Mouse (Mus musculus): ENCODE measurements around the gene Pcnt. TPM values are rescaled to one million over a fixed set of nuclear protein-coding genes. Genes with fewer than 3 reads are reported as not detected.

The Pcnt gene
- polyA plus RNA-seq (2016; fragmentation: Nextera tagmentation; extraction: Ambion mirVana) = 19.7 and 21.2 TPM in 2 replicates

DNA sequence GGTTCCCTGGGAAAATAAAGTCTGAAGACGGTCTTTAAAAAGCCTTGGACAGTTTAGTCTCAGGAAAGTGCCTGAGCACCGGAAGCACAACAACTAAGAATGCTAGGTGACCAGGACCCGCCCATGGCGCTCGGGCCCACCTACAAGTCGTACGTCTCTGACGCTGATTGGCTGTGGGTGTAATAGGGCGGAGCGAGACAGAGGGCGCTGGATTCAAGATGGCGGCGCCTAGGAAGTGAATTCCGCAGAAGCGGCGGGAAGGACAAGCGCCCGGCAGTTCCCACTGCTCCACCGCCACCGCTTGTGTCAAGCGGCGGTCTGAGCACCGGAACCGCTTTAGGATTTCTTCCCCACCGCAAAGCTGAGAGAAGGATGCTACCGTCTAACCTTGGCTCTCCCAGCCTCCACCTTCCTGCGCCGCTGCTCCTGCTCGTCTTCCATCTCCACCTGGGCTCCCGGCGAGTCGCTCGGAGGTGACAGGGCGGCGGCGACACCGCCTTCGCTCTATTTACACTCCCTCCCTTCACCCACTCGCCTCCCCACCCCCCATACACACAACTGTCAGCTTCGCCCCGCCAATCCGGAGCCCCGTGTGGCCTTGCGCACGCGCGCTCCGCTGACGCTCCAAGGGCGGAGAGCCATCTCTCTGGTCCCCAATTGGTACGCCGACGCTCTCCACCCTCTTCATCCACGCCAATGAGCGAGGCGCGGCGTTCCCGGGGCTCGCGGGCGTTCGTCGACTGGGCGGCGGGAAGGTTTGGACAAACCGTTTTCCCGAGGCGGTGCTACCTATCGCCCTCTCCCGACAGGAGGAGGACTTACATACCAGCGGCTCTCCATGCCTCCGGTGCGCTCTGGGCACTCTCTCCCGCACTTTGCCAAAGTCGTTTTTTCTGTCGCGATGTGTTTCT lies at the start of gene Pcnt:
Pcnt (minus strand) TSS at position 609 of the 911 bp plus-strand sequence.
- H3K27ac ChIP-seq (replicated peaks) = peak within 1 kb of the TSS; percentile 94
- no peaks in the 10 kb centered on the region for H3K27me3 ChIP-seq (ENCODE audit: low read depth, poor library complexity, severe bottlenecking)
- WGBS = under 1% methylated on average over 78 of the region's 78 CpGs
- H3K4me3 ChIP-seq = peak within 1 kb of the TSS; percentile 88
- H3K36me3 ChIP-seq = peaks cover 33% of the 10 kb centered on the region
- peaks cover 24% of the 10 kb centered on the region for H3K4me1 ChIP-seq
- no peaks in the 10 kb centered on the region for H3K9me3 ChIP-seq (replicated peaks)
- DNase-seq (ENCODE audit: low spot score) = peak; percentile 97

DNA sequence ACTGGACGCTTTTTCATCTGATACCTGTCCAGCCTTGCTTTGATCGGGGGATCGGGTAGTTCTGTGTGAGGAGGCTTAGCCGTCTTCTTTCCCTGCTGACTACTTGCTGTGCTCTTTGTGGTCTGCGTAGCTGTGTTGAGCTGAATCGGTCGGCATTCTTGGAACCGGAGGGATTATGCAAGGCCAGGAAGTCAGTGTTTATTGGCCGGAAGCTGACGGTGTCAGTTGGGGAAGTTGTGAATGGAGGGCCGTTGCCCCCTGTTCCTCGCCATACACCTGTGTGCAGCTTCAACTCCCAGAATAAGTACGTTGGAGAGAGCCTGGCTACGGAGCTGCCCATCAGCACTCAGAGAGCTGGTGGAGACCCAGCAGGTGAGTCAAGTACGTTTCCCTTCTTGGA lies 46.6 kb upstream of the Pcnt start:
- peaks cover 98% of the 10 kb centered on the region for H3K36me3 ChIP-seq
- WGBS = 93% methylated on average over 15 of the region's 15 CpGs
- no peak overlapping the region for H3K27ac ChIP-seq (replicated peaks)
- DNase-seq (ENCODE audit: low spot score) = no peak
- H3K4me1 ChIP-seq = no peaks in the 10 kb centered on the region
- H3K27me3 ChIP-seq (ENCODE audit: low read depth, poor library complexity, severe bottlenecking) = no peaks in the 10 kb centered on the region
- no peak overlapping the region for H3K4me3 ChIP-seq
- no peaks in the 10 kb centered on the region for H3K9me3 ChIP-seq (replicated peaks)

DNA sequence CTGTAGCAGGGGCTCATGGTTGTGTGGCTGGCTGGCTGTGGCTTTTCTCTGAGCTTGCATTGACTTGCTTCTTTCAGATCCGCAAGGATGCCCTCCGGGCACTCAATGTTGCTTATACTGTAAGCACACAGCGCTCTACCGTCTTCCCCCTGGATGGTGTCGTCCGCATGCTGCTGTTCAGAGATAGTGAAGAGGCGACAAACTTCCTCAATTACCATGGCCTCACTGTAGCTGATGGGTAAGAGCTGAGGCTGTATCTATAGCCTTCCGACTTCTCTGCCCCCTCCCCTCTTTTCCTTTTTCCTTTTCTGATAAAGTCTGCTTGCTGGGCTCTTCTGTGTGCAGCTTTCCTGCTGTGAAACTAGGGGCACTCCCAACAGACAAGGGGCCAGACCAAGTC lies 45.7 kb upstream of the Pcnt start:
- Histone ChIP-seq H3K4me3 (no peak overlapping the region), H3K9me3 (replicated peaks) (no peaks in the 10 kb centered on the region), H3K36me3 (peaks cover 98% of the 10 kb centered on the region), H3K27ac (replicated peaks) (no peak overlapping the region), H3K4me1 (no peaks in the 10 kb centered on the region), H3K27me3 (ENCODE audit: low read depth, poor library complexity, severe bottlenecking) (no peaks in the 10 kb centered on the region)
- no peak for DNase-seq (ENCODE audit: low spot score)
- 95% methylated on average over 8 of the region's 8 CpGs for WGBS

DNA sequence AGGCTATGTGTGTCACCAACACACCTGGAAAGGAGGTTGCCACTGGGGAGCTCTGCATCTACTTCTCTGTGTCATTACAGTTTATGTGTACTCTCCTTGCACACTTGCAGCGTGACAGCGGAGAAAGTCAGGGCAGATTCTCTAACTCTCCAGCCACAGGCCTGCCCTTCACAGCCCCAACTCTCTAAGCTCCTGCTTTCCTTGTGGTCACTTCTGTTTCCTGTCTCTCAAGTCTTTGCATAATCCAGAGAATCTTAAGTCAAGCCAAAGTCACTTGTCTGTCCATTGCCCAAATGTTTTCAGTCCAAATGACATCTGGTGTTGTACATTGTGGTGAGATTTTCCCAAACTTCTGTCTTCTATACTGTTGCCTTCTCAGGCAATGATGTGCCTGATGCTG lies 43.7 kb upstream of the Pcnt start:
- peaks cover 100% of the 10 kb centered on the region for H3K36me3 ChIP-seq
- DNase-seq (ENCODE audit: low spot score) = no peak
- H3K27ac ChIP-seq (replicated peaks) = no peak overlapping the region
- no peaks in the 10 kb centered on the region for H3K27me3 ChIP-seq (ENCODE audit: low read depth, poor library complexity, severe bottlenecking)
- no peaks in the 10 kb centered on the region for H3K9me3 ChIP-seq (replicated peaks)
- 98% methylated on average over 2 of the region's 2 CpGs for whole genome bisulfite sequencing
- H3K4me3 ChIP-seq = no peak overlapping the region
- H3K4me1 ChIP-seq = no peaks in the 10 kb centered on the region

DNA sequence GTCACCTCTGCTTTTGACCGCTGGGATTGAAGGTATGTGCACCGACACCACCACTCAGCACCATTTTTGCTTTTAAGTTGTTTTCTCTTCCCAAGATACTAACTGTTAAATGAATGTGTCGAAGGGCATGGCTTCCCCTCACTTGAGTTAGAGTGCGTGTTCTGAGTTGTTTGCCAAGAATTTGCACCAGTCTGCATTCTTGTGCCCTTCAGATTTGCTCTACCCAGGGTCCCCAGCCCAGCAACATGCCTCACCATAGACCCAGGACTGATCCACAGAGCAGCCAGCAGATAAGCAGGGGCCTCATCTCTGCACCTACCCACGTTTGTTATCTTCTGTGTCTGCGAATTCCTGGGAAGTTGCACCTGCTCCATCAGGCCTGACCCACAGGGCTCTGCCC lies 38.9 kb upstream of the Pcnt start:
- Histone ChIP-seq H3K27ac (replicated peaks) (no peak overlapping the region), H3K4me3 (no peak overlapping the region), H3K4me1 (no peaks in the 10 kb centered on the region), H3K36me3 (peaks cover 98% of the 10 kb centered on the region), H3K27me3 (ENCODE audit: low read depth, poor library complexity, severe bottlenecking) (no peaks in the 10 kb centered on the region), H3K9me3 (replicated peaks) (no peaks in the 10 kb centered on the region)
- WGBS = 91% methylated on average over 6 of the region's 6 CpGs
- no peak for DNase-seq (ENCODE audit: low spot score)

DNA sequence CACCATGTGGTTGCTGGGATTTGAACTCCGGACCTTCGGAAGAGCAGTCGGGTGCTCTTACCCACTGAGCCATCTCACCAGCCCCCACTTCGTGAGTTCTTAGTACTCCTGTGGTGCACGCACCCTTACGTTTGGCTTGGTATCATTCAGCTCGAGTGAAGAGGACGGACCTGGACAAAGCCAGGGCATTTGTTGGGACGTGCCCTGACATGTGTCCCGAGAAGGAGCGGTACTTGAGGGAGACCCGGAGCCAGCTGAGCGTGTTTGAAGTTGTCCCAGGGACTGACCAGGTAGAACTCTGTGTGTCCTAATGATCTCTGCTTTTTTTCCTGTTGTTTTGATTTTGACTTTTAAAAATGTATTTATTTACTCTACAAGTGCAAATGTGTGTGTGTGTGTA lies 38.3 kb upstream of the Pcnt start:
- no peak for DNase-seq (ENCODE audit: low spot score)
- no peaks in the 10 kb centered on the region for H3K9me3 ChIP-seq (replicated peaks)
- H3K27me3 ChIP-seq (ENCODE audit: low read depth, poor library complexity, severe bottlenecking) = no peaks in the 10 kb centered on the region
- H3K27ac ChIP-seq (replicated peaks) = no peak overlapping the region
- WGBS = 91% methylated on average over 13 of the region's 13 CpGs
- H3K4me1 ChIP-seq = no peaks in the 10 kb centered on the region
- no peak overlapping the region for H3K4me3 ChIP-seq
- H3K36me3 ChIP-seq = peaks cover 98% of the 10 kb centered on the region

DNA sequence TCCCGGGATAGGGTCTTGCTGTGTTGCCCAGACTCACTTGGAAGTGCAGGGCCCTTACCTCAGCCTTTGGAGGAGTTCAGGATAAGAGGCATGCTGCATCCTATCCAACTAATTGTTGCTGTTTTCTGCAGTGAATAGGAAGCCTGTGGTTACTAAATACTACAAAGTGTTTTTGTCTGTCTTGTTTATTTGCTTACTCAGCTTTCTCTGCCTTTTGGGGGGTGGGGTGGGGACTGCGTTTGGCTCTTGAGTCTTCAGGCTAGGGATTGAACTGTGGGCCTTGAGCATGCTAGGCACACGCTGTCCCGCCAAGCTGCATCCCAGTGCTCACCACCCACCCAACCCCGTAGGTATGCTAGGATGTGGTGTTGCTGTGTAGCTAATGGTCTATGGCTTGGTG lies 31.2 kb upstream of the Pcnt start:
- no peak overlapping the region for H3K27ac ChIP-seq (replicated peaks)
- no peak for DNase-seq (ENCODE audit: low spot score)
- H3K27me3 ChIP-seq (ENCODE audit: low read depth, poor library complexity, severe bottlenecking) = no peaks in the 10 kb centered on the region
- H3K9me3 ChIP-seq (replicated peaks) = no peaks in the 10 kb centered on the region
- H3K36me3 ChIP-seq = peaks cover 87% of the 10 kb centered on the region
- 90% methylated on average over 5 of the region's 5 CpGs for WGBS
- no peak overlapping the region for H3K4me3 ChIP-seq
- peaks cover 3% of the 10 kb centered on the region for H3K4me1 ChIP-seq

DNA sequence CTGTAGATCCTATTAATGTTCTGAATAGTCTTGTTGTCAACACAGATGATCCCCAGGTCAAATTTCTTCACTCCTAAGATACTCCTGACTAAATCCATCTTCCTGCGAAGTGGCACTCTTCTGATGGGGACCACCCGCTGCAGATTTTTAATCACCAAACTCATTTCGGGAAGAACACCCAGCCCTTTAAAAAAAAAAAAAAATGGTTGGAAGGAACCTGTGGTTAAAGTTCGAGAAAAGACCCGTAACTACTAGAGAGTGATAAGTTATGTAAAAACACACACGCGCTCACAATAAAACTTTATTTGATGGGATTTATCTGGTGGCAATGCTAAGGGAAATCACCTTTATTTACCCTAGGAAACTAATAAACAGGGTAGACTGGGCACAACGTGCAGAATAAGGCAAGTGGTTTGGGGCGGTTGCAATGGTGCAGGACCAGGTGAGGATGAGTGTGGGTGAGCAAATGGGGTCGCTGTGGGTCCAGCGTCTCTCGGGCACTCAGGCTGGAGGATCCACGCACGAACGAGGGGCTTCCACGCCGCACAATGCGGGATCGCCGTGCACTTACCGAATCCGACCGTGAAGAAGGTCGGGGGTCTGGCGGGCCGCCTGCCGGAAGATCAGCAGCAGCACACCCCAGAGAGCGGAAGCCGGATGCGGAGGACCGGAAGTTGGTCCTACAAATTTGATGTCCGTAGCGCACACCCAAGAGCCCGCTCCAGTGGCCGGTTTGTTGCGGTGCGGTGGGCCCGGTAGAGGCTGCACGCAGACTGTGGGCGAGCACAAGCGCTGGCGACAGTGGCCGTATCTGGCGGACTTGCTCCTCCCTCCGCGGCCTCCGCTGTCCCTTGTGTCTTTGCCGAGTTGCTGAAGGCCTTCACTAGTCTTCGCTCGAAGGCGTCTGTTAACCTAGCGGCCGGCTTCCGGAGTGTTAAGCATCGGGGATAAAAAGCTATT lies 25.9 kb upstream of the Pcnt start, which contains the start of the genes Mcm3ap and Ybey:
Mcm3ap (plus strand) TSS at position 725 of the 960 bp plus-strand sequence.
Ybey (minus strand) TSS at position 912 of the 960 bp plus-strand sequence.
- DNase-seq (ENCODE audit: low spot score) = peak; percentile 93
- 2% methylated on average over 55 of the region's 55 CpGs for WGBS
- H3K9me3 ChIP-seq (replicated peaks) = no peaks in the 10 kb centered on the region
- H3K27me3 ChIP-seq (ENCODE audit: low read depth, poor library complexity, severe bottlenecking) = no peaks in the 10 kb centered on the region
- H3K36me3 ChIP-seq = peaks cover 56% of the 10 kb centered on the region
- H3K27ac ChIP-seq (replicated peaks) = peak within 1 kb of the TSS; percentile 92
- H3K4me3 ChIP-seq = peak within 1 kb of the TSS; percentile 90
- H3K4me1 ChIP-seq = peaks cover 11% of the 10 kb centered on the region

DNA sequence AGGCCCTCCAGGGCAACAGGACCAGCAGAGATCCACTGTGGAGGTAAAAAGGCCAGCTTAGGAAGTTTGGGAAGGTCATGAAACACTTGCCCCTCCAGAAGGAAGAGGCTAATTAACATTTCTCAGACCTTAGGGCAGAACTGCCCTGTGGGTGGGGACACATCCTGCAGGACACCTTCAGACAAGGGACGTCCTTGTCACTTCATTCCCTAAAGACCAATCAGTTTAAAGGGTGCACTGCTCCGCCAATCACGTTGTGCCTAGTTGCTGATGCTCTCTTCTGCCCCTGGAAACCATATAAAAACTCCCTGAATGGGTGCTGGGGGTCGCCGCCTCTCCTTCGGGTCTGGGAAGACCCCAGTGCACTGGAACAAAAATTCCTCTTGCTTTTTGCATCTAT lies 20.1 kb upstream of the Pcnt start:
- Histone ChIP-seq H3K9me3 (replicated peaks) (peaks cover 24% of the 10 kb centered on the region), H3K27ac (replicated peaks) (no peak overlapping the region), H3K36me3 (peaks cover 44% of the 10 kb centered on the region), H3K27me3 (ENCODE audit: low read depth, poor library complexity, severe bottlenecking) (no peaks in the 10 kb centered on the region), H3K4me1 (peaks cover 4% of the 10 kb centered on the region), H3K4me3 (no peak overlapping the region)
- DNase-seq (ENCODE audit: low spot score) = no peak
- 87% methylated on average over 6 of the region's 6 CpGs for WGBS

DNA sequence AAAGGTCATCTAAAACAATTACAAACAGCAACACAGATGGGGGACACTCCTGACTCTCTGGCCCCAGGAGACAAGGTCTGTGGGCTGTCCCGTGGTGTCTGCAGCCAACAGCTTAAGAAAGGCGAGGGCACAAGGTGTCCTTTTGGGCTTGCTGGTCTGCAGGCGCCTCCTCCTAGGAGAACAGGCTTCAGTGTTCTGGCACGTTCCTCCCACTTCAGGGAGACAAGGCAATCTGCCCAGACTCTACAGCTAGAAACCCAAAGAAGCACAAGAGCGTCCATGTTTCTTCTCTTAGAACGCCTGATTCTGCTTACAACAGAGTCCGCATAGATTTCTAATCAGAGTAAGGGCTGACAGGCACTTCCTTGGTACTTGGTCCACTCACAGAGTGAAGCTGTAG lies 19.7 kb upstream of the Pcnt start:
- Histone ChIP-seq H3K36me3 (peaks cover 44% of the 10 kb centered on the region), H3K4me3 (no peak overlapping the region), H3K9me3 (replicated peaks) (peaks cover 27% of the 10 kb centered on the region), H3K27ac (replicated peaks) (no peak overlapping the region), H3K27me3 (ENCODE audit: low read depth, poor library complexity, severe bottlenecking) (no peaks in the 10 kb centered on the region), H3K4me1 (no peaks in the 10 kb centered on the region)
- 93% methylated on average over 7 of the region's 7 CpGs for WGBS
- DNase-seq (ENCODE audit: low spot score) = no peak

DNA sequence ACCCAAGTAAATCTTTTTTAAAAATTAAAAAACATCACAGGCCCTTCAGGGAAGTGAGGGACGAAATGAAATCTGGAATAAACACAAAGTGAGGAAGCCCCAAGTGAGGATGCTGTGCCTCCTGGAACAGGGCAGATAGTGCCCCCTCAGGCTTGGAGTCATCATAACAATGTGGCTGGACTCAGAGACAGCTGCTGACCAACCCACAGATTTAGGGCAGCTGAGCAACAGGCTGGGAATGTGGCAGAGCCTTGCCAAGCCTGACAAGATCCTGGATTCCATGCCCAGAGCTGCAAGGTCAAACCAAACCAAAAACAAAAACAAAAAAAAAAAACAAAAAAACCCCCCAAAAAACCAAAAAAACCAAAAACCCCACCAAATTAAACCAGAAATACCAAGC lies 18.7 kb upstream of the Pcnt start:
- Histone ChIP-seq H3K4me1 (no peaks in the 10 kb centered on the region), H3K27ac (replicated peaks) (no peak overlapping the region), H3K9me3 (replicated peaks) (peaks cover 27% of the 10 kb centered on the region), H3K27me3 (ENCODE audit: low read depth, poor library complexity, severe bottlenecking) (no peaks in the 10 kb centered on the region), H3K36me3 (peaks cover 42% of the 10 kb centered on the region), H3K4me3 (no peak overlapping the region)
- WGBS = 84% methylated on average over 1 of the region's 1 CpGs
- no peak for DNase-seq (ENCODE audit: low spot score)

DNA sequence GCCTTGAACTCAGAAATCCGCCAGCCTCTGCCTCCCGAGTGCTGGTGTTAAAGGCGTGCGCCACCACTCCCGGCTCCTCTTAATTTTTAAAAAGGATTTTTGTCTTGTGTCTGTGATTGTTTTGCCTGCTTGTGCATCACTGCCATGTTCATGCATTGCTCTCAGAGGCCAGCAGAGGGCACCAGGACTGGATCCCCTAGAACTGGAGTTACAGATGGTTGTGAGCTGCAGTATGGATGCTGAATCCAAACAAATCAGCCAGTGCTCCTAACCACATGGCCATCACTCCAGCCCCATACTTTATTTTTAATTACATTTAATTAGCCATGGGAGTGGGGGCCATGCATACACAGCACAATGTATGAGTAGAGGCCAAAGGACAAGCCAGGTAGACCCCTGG lies 12.7 kb upstream of the Pcnt start:
- 62% methylated on average over 5 of the region's 5 CpGs for WGBS
- DNase-seq (ENCODE audit: low spot score) = peak; percentile 38
- no peak overlapping the region for H3K4me3 ChIP-seq
- H3K9me3 ChIP-seq (replicated peaks) = peaks cover 23% of the 10 kb centered on the region
- peaks cover 5% of the 10 kb centered on the region for H3K36me3 ChIP-seq
- H3K27ac ChIP-seq (replicated peaks) = no peak overlapping the region
- no peaks in the 10 kb centered on the region for H3K4me1 ChIP-seq
- no peaks in the 10 kb centered on the region for H3K27me3 ChIP-seq (ENCODE audit: low read depth, poor library complexity, severe bottlenecking)
